Mouse (Mus musculus) left cerebral cortex, postnatal 14 days (tissue): ENCODE measurements around the gene Lipe. TPM values are rescaled to one million over a fixed set of nuclear protein-coding genes. Genes with fewer than 3 reads are reported as not detected.

Experiments used
- DNase-seq, 2 experiments: peaks; one replicate each; pipeline ENCODE4 v3.0.0; 2021 to 2022; ENCODE audit warnings: low spot score in 2 of 2, mixed read lengths in 1 of 2
- intact Hi-C: fragments of 180-260 bp; cut with DNase I; formaldehyde crosslinking; loops from one replicate; pipeline ENCODE4 v1.15.1; 2025
- total RNA-seq, 2 experiments: library from RNA; stranded (reverse); gene quantifications; 2 replicates each; pipeline ENCODE4 v1.2.3; 2021

The Lipe gene
- total RNA-seq, 2 experiments from 2014 or later: 5.6 to 6.3 TPM

- DNase-seq: no peak
- intact Hi-C loops: no loop called here
These were observed 29.3 kb downstream of the Lipe start, which contains the start of gene Cnfn for GRCm38 (mm10) chr7:25369058-25369749. TSS of gene Cnfn (minus strand) at chr7:25369724.

- DNase-seq: no peak
- intact Hi-C loops: no loop called here
These were observed 30.2 kb downstream of the Lipe start for GRCm38 (mm10) chr7:25368333-25368732.

- no peak for DNase-seq
- intact Hi-C loops: no loop called here
These were observed 30.7 kb downstream of the Lipe start for GRCm38 (mm10) chr7:25367632-25368293.

GRCm38 (mm10) chr7:25365937-25366625 is 32.4 kb downstream of the Lipe start:
- intact Hi-C loops: no loop called here
- no peak for DNase-seq

- DNase-seq: no peak
- intact Hi-C loops: no loop called here
These were observed 34.9 kb downstream of the Lipe start for GRCm38 (mm10) chr7:25363632-25364031.

GRCm38 (mm10) chr7:25363151-25363550 is 35.4 kb downstream of the Lipe start:
- no peak for DNase-seq
- intact Hi-C loops: no loop called here

- intact Hi-C loops: no loop called here
These were observed 39.7 kb downstream of the Lipe start for GRCm38 (mm10) chr7:25358721-25359206.

GRCm38 (mm10) chr7:25348861-25349260 is 49.6 kb downstream of the Lipe start:
- DNase-seq: no peak
- intact Hi-C loops: no loop called here

More at GRCm38 (mm10) chr7:25358721-25359206, 39.7 kb downstream of the Lipe start:
- no peak for DNase-seq

GRCm38 (mm10) chr7:25341000-25341784 is 57.3 kb downstream of the Lipe start:
- peak; percentile 58 to 90 for DNase-seq
- intact Hi-C loops: no loop called here

- intact Hi-C loops: no loop called here
- no peak for DNase-seq
These were observed 59.2 kb downstream of the Lipe start for GRCm38 (mm10) chr7:25339329-25339728.

- intact Hi-C loops: no loop called here
These were observed 64.0 kb downstream of the Lipe start for GRCm38 (mm10) chr7:25334472-25334871.

GRCm38 (mm10) chr7:25333596-25334307 is 64.8 kb downstream of the Lipe start:
- DNase-seq: peak; percentile 70 to 84
- intact Hi-C loops: no loop called here

More at GRCm38 (mm10) chr7:25334472-25334871, 64.0 kb downstream of the Lipe start:
- DNase-seq: no peak

Other genes with a start within 250 kb of the Lipe start
- 10 to 100 TPM; 11.5 to 13.0 TPM for gene Pou2f2, start 219.0 kb downstream of the Lipe start, total RNA-seq
- gene Dedd2, start 178.1 kb downstream of the Lipe start, total RNA-seq: 10 to 100 TPM; 25.0 to 26.0 TPM
- gene Zfp526, start 177.3 kb downstream of the Lipe start, total RNA-seq: 10 to 100 TPM in 1 of 2 experiments, 1 to 10 TPM in 1; 9.2 to 10.3 TPM
- gene Gsk3a, start 160.9 kb downstream of the Lipe start, total RNA-seq: 100 to 1,000 TPM; 201 to 203 TPM
- 10 to 100 TPM; 68.6 to 70.7 TPM for gene Erf, start 147.9 kb downstream of the Lipe start, total RNA-seq
- gene Cic, start 131.0 kb downstream of the Lipe start, total RNA-seq: 100 to 1,000 TPM; 246 to 255 TPM
- 10 to 100 TPM; 25.2 to 32.2 TPM for gene Pafah1b3, start 100.7 kb downstream of the Lipe start, total RNA-seq
- under 1 TPM in 1 of 2 experiments, not detected in 1; 0.29 TPM for gene Prr19, start 97.3 kb downstream of the Lipe start, total RNA-seq
- 10 to 100 TPM; 70.9 to 76.8 TPM for gene Tmem145, start 92.6 kb downstream of the Lipe start, total RNA-seq
- gene Megf8, start 81.5 kb downstream of the Lipe start, total RNA-seq: 10 to 100 TPM; 97.4 to 97.8 TPM
- gene Cnfn, start 29.0 kb downstream of the Lipe start, total RNA-seq: not detected
- not detected for gene Cxcl17, start 14.2 kb upstream of the Lipe start, total RNA-seq
- gene Ceacam1, start 78.9 kb upstream of the Lipe start, total RNA-seq: 1 to 10 TPM; 2.9 to 3.0 TPM
- under 1 TPM; 0.29 to 0.63 TPM for gene Ceacam2, start 141.1 kb upstream of the Lipe start, total RNA-seq
- not detected for gene Erich4, start 217.2 kb upstream of the Lipe start, total RNA-seq
- 10 to 100 TPM; 35.7 to 39.6 TPM for gene Dmac2, start 220.7 kb upstream of the Lipe start, total RNA-seq
- gene B3gnt8, start 227.9 kb upstream of the Lipe start, total RNA-seq: 1 to 10 TPM in 1 of 2 experiments, under 1 TPM in 1; 0.91 to 1.0 TPM